Mouse (Mus musculus) spleen, postnatal 4 days (tissue): ENCODE measurements at regions not wholly inside any gene's neighbourhood (a gene's known extent, or its start where the extent isn't known, plus 50 kb on each side); places are given as distances from the start of the nearest gene placed in this dataset.

Source experiments
- DNase-seq, 2 experiments: peaks; one replicate each; pipeline ENCODE4 v3.0.0; 2022; ENCODE audit warnings: low spot score in 2 of 2

DNA sequence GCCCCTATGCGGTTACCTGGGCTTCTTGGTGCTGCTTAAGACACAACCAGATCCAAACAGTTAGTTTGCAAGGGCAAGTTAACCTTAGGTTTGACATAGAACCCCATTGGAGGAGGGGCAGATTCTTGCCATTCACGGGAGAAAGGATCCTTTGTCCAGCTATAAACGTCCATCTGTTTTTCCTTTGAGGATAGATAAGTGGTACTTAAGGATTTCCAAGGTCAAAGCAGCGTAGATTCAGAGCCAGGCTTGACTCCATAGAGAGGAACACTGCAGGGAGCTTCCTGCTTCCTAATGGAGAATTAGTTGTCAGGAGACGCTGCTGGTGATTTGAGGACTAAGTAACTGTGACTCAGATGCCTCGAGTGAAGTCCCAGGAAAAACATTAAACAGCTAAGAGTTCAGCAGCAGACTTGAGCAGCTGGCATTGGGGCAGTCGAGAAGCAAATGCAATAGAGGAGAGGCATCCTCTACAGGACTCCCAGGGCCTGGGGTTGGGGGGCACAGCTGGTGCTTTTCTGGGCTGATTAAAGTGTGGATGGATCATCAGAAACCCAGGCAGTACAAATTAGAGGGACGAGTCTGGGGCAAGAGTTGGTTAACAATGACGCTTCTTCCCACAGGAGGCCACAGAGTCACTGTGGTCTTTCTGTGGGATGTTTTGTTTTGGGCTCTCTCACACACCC is 322.8 kb downstream of the Med10 start:
- no peak for DNase-seq

DNA sequence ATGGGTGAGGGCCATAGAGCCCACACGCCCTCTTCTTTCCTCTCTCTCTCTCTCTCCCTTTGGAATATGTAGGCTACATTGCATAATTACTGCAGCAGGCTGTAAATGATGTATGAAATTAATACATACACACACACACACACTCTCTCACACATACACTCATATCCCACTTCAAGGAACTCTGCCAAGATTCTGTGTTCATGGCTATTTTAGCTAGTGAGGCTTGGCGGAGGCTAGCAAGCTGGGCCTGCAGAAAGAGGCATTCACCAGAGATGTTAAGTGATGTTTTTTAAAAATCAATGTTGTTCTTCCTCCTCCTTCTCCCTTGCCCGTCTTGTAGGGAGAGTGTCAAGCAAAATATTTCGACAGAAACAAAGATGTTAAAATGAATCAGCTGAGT is 325.1 kb downstream of the Med10 start:
- no peak for DNase-seq

DNA sequence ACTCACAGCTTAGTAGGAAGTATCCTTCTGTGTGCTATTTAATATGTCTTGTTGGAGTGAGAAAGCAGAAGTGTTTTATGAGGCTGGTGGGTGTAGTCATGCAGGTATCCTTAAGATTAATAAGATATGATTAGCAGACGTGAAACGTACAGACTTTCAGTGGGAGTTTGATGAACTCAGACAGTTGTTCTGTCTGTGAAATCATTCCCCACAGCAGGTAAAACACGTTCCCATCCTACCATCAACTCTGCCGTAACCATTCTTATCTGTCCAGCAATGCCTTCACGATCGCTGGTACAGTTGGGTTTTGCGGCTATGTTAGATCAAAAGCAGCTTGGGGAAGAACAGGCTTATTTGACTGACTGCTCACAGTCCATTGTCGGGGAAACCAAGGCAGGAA is 332.3 kb downstream of the Med10 start:
- DNase-seq: no peak

DNA sequence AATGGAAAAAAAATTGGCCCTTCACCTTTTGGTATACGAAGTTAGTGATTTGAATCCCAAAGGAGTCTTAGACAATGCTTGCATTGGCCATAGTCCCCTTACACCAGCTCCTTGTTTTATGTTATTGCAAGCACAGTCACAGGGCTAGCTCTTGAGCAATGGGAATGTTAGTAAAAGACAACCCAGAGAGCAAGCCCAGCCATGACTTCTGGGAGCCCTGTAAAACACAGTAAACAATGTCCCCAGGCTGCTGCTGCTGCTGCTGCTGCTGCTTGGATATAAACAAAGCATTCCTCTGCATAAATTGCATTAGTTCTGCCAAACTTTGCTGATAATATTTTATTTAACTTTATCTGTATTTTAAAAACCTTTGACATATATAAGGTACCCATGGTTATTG is 334.0 kb downstream of the Med10 start:
- DNase-seq: no peak

DNA sequence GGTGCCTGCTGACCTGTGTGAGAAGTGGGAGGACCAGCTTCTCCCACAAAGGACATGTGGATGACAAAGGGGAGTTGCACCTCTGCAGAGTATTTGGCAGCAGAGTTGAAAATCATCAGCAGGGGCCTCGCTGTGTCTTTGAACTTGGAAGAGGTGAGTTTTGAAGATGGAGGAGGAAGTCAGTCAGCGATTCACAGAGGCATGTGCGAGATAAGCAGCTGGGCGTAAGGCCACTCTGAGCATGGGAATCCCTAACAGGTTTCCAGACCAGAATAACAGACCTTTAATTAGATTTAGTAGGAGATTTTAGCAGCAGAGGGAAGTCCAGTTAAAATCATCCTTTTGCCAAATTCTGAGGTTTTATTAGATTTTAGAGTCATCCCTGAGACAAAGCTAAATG is 342.3 kb downstream of the Med10 start:
- peak in 1 of 2 experiments; percentile 38 for DNase-seq

DNA sequence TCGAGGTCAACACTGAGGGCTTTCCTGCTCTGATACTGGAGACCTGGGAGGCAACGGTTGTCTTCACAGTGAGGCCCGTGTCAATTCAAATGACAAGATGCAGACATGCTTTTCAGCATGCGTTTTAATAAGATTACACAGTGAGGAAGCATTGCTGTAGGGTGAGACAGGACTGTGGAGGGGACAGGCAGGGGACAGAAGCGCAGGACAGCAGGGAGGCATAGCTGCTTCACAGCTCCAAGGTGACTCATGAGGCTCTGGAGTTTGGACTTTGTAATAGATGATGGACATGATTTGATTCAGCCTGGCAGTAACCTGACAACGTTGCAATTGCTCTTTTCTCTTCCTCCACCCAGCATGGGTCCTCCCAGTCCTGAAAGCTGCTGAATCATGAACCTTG is 343.3 kb downstream of the Med10 start:
- peak in 1 of 2 experiments; percentile 16 for DNase-seq

DNA sequence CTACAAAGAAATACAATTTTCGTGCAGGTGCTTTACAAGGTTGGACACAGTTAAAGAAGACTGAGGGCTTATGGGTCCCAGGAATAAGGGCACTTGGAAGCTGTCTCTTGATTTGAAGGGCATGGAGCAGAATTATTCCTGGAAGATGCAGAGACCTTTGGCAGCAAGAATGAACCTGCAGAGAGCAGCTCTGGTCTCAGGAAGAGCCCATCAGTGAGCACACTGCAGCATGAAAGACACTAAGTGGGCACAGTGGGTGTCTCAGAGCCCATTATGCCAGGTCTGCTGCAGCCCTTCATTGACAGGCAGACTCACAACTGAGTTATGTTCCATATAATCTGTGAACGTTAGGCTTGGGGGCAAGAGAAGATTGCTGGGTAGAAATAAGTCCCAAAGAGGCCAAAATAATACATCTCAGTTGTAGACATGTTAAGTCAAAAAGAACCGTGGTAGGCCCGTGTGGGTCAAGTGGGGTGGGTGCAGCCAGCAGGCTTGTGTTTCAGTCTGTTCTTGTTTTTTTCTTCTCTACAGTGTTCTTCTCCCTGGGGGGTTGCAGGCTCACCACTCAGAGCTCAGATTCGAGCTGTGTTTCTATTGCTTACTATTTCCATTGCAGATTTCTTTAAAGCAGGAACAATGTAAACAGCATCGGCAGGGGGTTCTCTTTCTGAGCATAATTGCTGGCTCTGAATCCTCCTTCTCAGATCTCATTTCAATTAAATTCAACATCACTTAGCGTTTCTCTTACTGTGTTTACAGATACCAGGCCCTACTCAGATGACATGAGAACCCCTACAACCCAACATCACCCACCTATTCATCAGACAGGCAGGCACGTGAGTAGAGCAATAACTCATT is 347.1 kb downstream of the Med10 start:
- no peak for DNase-seq

DNA sequence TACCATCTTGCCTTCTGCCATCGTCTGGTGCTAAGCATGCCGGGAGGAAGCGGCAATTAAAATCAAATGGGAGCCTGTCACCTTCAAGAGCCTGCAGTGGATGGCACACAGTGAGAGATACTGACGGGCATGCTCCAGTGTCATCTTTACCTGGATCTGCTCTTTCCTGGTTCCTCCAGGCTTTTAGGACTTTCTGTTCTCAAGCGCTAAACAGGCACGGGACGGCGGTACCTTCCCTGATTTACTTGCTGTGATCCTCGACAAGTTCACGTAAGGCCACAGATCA is 347.6 kb downstream of the Med10 start:
- no peak for DNase-seq

DNA sequence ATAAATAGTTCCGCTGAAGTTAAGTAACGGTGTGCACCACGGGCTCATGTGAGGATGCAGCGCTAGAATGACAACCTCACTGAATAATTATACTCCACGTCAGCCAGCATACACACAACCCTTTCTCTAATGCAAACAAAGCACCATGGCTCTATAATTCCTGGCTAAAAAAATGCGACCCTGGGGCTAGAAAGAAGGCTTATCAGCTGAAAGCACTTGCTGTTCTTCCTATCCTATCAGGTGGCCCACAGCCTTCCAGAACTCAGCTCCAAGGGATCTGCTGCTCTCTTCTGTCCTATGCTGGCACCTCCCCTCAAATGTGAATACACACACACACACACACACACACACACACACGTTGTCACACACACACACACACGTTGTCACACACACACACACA is 350.9 kb downstream of the Med10 start:
- no peak for DNase-seq

DNA sequence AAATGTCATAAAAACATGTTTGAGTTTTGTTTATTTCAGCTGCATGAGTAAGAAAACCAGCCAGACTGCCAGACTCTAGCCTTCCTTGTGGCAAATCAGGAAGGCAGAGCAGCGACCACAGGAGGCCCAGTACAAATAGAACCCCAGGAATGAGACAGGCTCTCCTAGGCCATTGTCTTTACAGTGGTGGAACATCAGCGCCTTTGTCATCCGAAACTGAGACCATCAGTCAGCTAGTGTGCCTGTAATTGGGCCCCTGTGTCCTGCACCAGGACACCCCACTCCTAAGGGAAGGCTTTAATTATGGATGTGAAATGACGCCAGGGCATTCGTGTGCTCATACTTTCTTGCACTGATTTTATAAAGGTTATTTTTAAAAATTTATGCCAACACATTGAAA is 353.4 kb downstream of the Med10 start:
- DNase-seq: no peak

DNA sequence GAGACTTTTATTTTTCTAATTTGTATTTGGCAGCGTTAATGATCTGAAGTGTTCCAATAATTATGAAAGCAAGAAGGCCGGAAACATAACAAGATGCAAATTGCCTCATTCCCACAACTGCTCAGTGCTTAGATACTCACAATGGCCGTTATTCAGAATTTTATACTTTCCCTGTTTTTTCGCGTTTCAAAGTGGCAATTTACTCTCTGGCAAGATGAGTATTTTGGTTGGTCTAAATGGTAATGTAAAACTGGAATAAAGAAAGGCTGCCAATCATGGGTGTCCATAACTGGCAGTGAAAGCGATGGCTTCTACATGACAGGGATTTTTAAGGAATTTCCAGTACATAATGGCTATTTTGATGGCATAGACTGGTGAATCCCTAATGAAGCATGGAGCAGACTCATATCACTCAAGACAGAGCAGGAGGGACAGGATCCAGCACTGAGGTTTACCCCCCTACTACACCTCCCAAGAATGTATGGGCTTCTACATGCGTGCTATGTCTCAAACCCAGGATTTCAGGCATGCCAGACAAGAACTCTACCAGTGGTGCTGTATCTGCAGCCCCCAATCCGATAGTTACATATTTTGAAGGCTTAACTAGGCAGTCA is 354.9 kb downstream of the Med10 start:
- DNase-seq: no peak

DNA sequence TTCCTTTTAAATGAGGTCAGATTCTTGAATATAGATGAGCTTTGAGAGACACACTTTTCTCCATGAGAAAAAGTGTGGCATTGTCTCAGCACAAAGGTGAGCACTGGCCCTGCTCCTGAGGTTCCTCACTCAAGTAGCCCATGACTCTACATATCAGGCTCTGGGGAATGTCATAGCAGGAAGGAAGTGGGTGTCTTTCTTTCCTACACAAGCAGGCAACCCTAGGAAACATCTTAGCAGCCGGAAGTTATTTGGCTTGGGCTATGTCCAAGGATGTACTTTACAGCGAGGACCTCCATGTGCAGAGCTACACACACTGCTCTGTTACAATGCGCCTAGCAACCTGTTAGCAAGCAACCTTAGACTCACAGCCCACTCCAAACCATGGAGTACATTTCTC is 356.9 kb downstream of the Med10 start:
- no peak for DNase-seq

DNA sequence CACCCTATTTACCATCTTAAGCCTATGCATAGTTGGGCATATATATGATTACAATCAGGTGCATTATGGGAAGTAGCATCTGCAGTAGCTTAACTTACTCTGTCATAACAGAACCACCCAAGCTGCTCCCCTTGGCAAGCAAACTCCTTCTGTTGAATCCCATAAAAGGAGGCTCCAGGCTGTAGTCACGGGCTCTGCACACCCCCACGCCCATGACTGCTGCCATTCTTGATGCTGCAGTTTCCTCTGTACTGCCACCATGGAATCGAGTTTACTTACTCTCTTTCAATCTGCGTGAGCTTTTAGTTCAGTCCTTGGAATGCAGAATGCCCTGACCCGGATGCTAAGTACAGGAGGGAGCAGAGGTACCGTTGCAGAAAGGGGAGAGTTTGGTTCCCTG is 357.4 kb downstream of the Med10 start:
- DNase-seq: no peak

DNA sequence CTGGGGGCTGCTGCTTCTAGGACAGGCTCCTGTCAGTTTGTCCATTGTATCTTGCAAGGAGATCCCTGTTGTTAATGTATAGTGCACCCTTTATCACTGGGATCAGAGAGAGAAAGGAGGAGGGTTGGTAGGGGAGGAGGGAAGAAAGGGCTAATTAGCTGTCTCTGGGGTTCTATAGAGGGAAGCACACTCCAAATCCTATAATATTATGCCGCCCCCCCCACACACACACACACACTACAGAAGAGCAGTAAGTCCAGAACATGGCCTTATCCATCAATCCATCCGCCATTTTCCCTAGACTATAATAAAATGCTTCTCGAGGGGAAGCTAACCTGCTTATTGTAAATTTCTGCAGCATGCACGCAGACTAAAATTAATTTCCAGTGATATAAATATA is 359.9 kb downstream of the Med10 start:
- DNase-seq: no peak

DNA sequence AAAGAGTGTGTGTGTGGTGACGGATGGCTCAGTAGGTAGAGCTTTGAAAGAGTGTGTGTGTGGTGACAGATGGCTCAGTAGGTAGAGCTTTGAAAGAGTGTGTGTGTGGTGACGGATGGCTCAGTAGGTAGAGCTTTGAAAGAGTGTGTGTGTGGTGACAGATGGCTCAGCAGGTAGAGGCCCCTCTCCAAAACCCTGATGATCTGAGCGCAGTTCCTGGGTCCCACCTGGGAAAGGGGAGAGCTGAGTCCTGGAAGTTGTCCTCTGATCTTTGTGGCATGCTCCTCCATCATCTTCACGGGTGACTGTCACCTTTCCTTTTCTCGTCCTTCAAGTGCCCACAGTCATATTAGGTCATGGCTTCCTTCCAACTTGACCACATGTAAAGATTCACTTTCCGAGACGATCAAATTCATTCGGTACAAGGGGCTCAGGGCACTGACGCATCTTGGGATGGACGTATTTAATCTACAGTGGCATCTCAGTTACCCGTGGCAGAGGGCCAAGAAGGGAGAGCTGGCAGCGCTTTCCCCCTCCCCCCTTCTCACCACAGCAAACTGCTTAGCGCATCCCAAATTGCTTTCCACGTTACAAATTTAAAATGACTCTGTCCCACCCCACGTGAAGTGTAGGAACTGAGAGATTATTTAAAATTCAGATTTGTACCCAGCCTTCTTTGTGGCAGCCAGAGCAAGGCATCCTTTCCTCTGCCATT is 363.5 kb downstream of the Med10 start:
- DNase-seq: no peak

DNA sequence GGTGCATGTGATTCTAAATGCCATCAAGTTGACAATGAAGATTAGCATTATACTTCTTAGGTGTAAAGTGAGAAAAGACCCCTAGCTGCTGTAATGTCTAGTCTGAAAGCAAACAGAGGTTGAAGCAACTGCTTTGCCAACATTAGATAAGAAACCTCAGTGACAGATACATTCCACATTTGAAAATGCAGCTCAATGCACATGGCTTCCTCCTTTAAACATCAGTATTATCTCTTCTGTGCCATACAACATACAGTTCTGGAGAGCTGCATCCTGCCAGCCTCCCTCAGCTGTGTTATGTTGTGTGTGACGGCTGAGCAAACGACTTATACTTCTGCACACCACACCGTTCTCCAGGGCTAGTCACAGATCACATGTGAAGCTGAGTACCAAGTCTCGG is 365.6 kb downstream of the Med10 start:
- no peak for DNase-seq

DNA sequence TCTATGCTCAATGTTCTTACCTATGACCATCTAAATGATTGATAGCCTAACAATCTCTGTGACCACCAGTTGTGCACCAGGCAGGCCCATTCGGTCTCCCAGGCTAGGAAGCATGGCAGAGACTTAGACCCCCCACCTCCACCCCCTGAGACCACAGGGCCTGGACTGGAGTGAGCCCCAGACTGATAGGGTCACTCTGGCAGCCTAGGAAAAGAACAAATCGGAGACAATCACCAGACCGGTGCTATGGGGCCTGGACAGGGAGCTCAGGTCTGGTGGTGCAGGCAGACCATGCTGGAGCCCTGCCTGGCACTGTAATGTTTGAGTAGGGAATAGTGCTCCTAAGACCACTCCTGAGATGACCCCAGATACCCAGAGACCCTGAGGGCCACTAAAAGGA is 366.7 kb downstream of the Med10 start:
- DNase-seq: no peak

DNA sequence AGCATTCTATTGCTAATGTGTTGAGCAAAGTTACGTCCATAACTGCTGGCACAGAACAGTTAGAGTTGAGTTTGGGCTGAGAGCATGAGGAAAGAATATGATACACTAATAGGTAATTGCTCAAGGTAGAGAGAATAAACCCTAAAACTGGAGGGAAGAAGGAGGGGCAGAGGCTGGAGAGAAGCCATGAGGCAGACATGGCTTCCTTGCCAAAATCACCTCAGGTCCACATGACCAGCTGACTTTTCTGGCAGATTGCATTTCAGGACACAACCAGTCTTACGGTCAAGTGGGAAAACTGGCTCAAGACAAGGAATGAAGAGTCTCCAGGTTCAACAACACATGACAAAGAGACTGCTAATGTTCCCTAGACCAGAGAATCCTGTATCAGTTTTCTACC is 374.9 kb downstream of the Med10 start:
- no peak for DNase-seq

DNA sequence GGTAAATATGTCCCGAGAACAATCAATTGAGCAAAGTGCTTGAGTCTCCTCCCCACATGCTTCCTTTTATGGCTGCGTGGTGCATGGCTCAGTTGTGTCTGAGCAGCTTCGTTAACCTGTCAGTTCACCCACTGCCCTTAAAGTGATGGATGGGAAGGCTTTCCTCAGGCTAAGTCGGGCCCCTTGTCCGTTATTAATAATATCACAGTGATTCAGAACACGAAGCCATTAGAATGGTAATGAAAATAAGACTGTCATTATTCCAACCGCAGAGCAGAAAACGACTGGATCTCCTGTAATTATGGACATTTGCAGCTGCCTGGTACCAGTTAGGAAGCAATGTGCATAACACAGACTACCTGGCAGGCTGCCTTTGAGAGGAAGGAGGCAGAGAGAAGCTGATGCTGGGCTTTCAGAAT is 375.9 kb downstream of the Med10 start:
- DNase-seq: no peak

DNA sequence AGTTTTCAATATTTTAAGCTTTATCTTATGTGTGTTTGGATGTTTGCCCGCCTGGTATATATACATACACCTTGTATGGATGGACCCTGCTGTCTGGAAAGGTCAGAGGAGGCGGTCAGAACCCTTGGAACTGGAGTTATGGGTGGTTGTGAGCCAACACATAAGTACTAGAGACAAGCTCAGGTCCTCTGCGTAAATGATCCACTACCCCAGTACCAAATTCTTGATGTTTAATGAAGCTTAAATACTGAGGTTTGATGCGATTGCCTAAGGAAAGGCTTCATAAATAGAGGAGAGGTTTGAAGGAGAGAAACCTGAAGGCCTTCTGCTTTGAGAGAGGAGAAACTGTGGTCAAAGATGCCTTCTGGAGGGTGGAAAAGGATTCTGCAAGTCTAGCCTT is 388.8 kb downstream of the Med10 start:
- no peak for DNase-seq

DNA sequence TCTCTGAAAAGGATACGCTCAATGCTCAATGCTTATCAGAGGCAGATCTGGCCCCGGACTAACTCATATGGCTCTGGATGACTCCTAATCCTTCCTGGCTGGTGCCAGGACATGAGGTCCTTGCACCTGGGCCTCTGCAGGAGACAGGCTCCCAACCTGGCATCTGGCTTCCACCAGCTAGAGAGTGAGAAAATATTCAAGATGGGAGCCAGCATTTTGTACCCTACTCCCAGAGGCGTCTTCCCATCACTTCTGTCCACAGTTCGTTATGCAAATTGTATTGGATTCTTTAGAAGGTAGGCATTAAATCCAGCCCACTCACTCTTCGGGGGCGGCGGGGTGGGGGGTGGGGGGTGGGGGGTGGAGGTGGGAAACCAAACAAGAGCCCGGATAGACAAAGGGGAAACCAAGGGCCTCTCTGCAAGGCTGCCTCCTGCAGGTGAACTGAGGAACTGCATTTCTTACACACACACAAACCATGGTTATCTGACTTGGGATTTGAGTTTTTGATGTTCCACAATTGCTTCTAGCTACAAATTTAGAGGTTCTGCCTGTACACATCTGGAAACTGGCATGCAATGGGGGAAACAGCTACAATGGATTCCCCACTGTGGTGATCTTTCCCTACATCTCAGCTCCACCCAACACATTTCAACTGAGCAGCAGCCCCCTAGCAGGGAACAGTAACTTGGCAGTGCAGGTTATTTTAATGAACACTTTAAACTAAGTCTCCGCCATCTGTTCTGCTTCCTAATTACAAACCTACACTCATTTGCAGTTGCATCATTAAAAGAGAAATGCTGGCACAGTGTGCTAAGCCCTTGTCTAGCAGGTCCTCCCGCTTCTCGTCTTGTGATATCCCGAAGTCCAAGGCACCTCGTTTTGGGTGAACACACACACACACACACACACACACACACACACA is 390.2 kb downstream of the Med10 start:
- no peak for DNase-seq

DNA sequence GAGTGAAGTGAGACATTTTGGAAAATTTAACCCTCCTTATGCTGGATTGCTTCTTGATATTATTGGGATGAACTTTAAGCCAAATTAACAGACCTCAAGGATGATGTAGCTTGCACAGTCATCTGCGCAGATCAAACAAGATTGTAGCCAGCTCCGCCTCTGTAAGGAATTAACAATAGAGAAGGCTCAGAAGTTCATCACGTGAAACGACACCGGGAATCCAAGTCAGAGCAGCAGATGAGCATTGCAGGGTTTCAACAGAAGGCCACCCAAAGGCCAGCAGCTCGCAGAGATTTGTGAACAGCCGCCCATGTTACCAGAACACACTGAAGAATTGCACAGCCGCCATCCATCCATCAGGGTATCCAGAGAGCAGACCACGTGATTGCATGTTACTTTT is 391.1 kb downstream of the Med10 start:
- DNase-seq: no peak
